Mouse (Mus musculus): ENCODE measurements around the gene Tpm4. TPM values are rescaled to one million over a fixed set of nuclear protein-coding genes. Genes with fewer than 3 reads are reported as not detected.

Tpm4 gene
- 184 and 195 TPM in 2 replicates for polyA plus RNA-seq (2012; rRNA removed)

GRCm38 (mm10) chr8:72134756-72135445 is at the start of gene Tpm4:
Gene Tpm4 (plus strand): TSS chr8:72134975.

GRCm38 (mm10) chr8:72106740-72107139 is 28.0 kb upstream of the Tpm4 start, which contains the start of gene Olfr374:
Gene Olfr374 (plus strand): TSS chr8:72107040.

GRCm38 (mm10) chr8:72160707-72161697 is 26.2 kb downstream of the Tpm4 start, which contains the start of gene Rab8a:
Gene Rab8a (plus strand): TSS chr8:72161200.

GRCm38 (mm10) chr8:72189417-72190214 is 54.8 kb downstream of the Tpm4 start, which contains the start of gene Hsh2d:
Gene Hsh2d (plus strand): TSS chr8:72189638.

Other genes with a start within 250 kb of the Tpm4 start
- 10.1 and 12.8 TPM in 2 replicates for gene Zfp882, start 226.4 kb upstream of the Tpm4 start, polyA plus RNA-seq (2012; rRNA removed)
- gene Zfp617, start 226.3 kb upstream of the Tpm4 start, polyA plus RNA-seq (2012; rRNA removed), result 19.3 and 19.6 TPM in 2 replicates
- gene Zfp961, start 183.9 kb upstream of the Tpm4 start, polyA plus RNA-seq (2012; rRNA removed), result 23.7 and 24.7 TPM in 2 replicates
- gene Cyp4f18, start 125.3 kb upstream of the Tpm4 start, polyA plus RNA-seq (2012; rRNA removed), result 0.15 TPM in 2 replicates
- gene Olfr372, start 93.8 kb upstream of the Tpm4 start, polyA plus RNA-seq (2012; rRNA removed), result not detected in 2 replicates
- gene Olfr373, start 51.8 kb upstream of the Tpm4 start, polyA plus RNA-seq (2012; rRNA removed), result not detected in 2 replicates
- not detected in 2 replicates for gene Olfr374, start 27.9 kb upstream of the Tpm4 start, polyA plus RNA-seq (2012; rRNA removed)
- 120 and 132 TPM in 2 replicates for gene Rab8a, start 26.2 kb downstream of the Tpm4 start, polyA plus RNA-seq (2012; rRNA removed)
- 0.15 TPM in 2 replicates for gene Hsh2d, start 54.7 kb downstream of the Tpm4 start, polyA plus RNA-seq (2012; rRNA removed)
- 0.03 TPM in 1 of 2 replicates, not detected in the other for gene Cib3, start 77.9 kb downstream of the Tpm4 start, polyA plus RNA-seq (2012; rRNA removed)
- gene Gm11034, start 78.7 kb downstream of the Tpm4 start, polyA plus RNA-seq (2012; rRNA removed), result not detected in 2 replicates
- 87.3 and 98.8 TPM in 2 replicates for gene Fam32a, start 84.8 kb downstream of the Tpm4 start, polyA plus RNA-seq (2012; rRNA removed)
- gene Ap1m1, start 105.0 kb downstream of the Tpm4 start, polyA plus RNA-seq (2012; rRNA removed), result 222 and 230 TPM in 2 replicates
- 22.6 and 23.4 TPM in 2 replicates for gene Gm10282, start 170.3 kb downstream of the Tpm4 start, polyA plus RNA-seq (2012; rRNA removed)
- 10.7 and 17.6 TPM in 2 replicates for gene Klf2, start 184.1 kb downstream of the Tpm4 start, polyA plus RNA-seq (2012; rRNA removed)